Mouse (Mus musculus): ENCODE data around the gene Cdc14b. TPM values are rescaled to one million over a fixed set of nuclear protein-coding genes. Genes with fewer than 3 reads are reported as not detected.

Cdc14b gene
- polyA plus RNA-seq, 1 experiment, result 4.7 TPM

GRCm38 (mm10) chr13:64244685-64245261 lies 30.3 kb downstream of the Cdc14b start:
- H3K36me3 ChIP-seq (ENCODE audit: control insufficient read depth, insufficient read depth), result no peaks in the 10 kb centered on the region
- no peak overlapping the region for H3K4me3 ChIP-seq (ENCODE audit: insufficient read depth, poor library complexity, severe bottlenecking)
- H3K79me2 ChIP-seq (ENCODE audit: control insufficient read depth, insufficient read depth), result peaks cover 21% of the 10 kb centered on the region
- H3ac ChIP-seq (ENCODE audit: control insufficient read depth, insufficient read length, low read depth), result peak overlapping the region; percentile 28
- peaks cover 5% of the 10 kb centered on the region for H3K79me3 ChIP-seq (ENCODE audit: low read depth)
- no peak for TF ChIP-seq CTCF (IDR thresholded peaks at IDR 0.05; ENCODE audit: control insufficient read depth, insufficient read depth, insufficient read length)
- TF ChIP-seq FOSL1 (IDR thresholded peaks at IDR 0.05; ENCODE audit: insufficient read depth, low read length, poor library complexity, severe bottlenecking), result no peak
- no peak for TF ChIP-seq USF1 (IDR thresholded peaks at IDR 0.05; ENCODE audit: low read depth)
- no peak for TF ChIP-seq MYOG (IDR thresholded peaks at IDR 0.05; ENCODE audit: control insufficient read depth, extremely low read depth, insufficient read length)
- TF ChIP-seq CEBPB (IDR thresholded peaks at IDR 0.05; ENCODE audit: low read depth), result no peak
- no peak for TF ChIP-seq MYOD1 (IDR thresholded peaks at IDR 0.05; ENCODE audit: control insufficient read depth, insufficient read length, low read depth)
- TF ChIP-seq MAX (IDR thresholded peaks at IDR 0.05), result no peak
- no peaks in the 10 kb centered on the region for H3K27me3 ChIP-seq (ENCODE audit: control insufficient read depth, insufficient read depth, insufficient read length)

- no peaks in the 10 kb centered on the region for H3K79me3 ChIP-seq (ENCODE audit: low read depth)
- H3K36me3 ChIP-seq (ENCODE audit: control insufficient read depth, insufficient read depth), result no peaks in the 10 kb centered on the region
- no peak overlapping the region for H3ac ChIP-seq (ENCODE audit: control insufficient read depth, insufficient read length, low read depth)
- peaks cover 2% of the 10 kb centered on the region for H3K79me2 ChIP-seq (ENCODE audit: control insufficient read depth, insufficient read depth)
- TF ChIP-seq CTCF (IDR thresholded peaks at IDR 0.05; ENCODE audit: control insufficient read depth, insufficient read depth, insufficient read length) (no peak), MAX (IDR thresholded peaks at IDR 0.05) (no peak), MYOG (IDR thresholded peaks at IDR 0.05; ENCODE audit: control insufficient read depth, extremely low read depth, insufficient read length) (no peak), CEBPB (IDR thresholded peaks at IDR 0.05; ENCODE audit: low read depth) (no peak), MYOD1 (IDR thresholded peaks at IDR 0.05; ENCODE audit: control insufficient read depth, insufficient read length, low read depth) (no peak), USF1 (IDR thresholded peaks at IDR 0.05; ENCODE audit: low read depth) (no peak), FOSL1 (IDR thresholded peaks at IDR 0.05; ENCODE audit: insufficient read depth, low read length, poor library complexity, severe bottlenecking) (no peak)
- no peak overlapping the region for H3K4me3 ChIP-seq (ENCODE audit: insufficient read depth, poor library complexity, severe bottlenecking)
- H3K27me3 ChIP-seq (ENCODE audit: control insufficient read depth, insufficient read depth, insufficient read length), result no peaks in the 10 kb centered on the region
These were observed 32.4 kb downstream of the Cdc14b start for GRCm38 (mm10) chr13:64242721-64243120.

GRCm38 (mm10) chr13:64240626-64241025 lies 34.5 kb downstream of the Cdc14b start:
- no peak for TF ChIP-seq MAX (IDR thresholded peaks at IDR 0.05)
- no peak for TF ChIP-seq MYOD1 (IDR thresholded peaks at IDR 0.05; ENCODE audit: control insufficient read depth, insufficient read length, low read depth)
- TF ChIP-seq USF1 (IDR thresholded peaks at IDR 0.05; ENCODE audit: low read depth), result no peak
- no peak for TF ChIP-seq FOSL1 (IDR thresholded peaks at IDR 0.05; ENCODE audit: insufficient read depth, low read length, poor library complexity, severe bottlenecking)
- no peak for TF ChIP-seq CTCF (IDR thresholded peaks at IDR 0.05; ENCODE audit: control insufficient read depth, insufficient read depth, insufficient read length)
- TF ChIP-seq CEBPB (IDR thresholded peaks at IDR 0.05; ENCODE audit: low read depth), result no peak
- TF ChIP-seq MYOG (IDR thresholded peaks at IDR 0.05; ENCODE audit: control insufficient read depth, extremely low read depth, insufficient read length), result no peak
- H3K4me3 ChIP-seq (ENCODE audit: insufficient read depth, poor library complexity, severe bottlenecking), result no peak overlapping the region
- no peaks in the 10 kb centered on the region for H3K36me3 ChIP-seq (ENCODE audit: control insufficient read depth, insufficient read depth)
- H3K27me3 ChIP-seq (ENCODE audit: control insufficient read depth, insufficient read depth, insufficient read length), result no peaks in the 10 kb centered on the region
- no peaks in the 10 kb centered on the region for H3K79me3 ChIP-seq (ENCODE audit: low read depth)
- no peak overlapping the region for H3ac ChIP-seq (ENCODE audit: control insufficient read depth, insufficient read length, low read depth)
- no peaks in the 10 kb centered on the region for H3K79me2 ChIP-seq (ENCODE audit: control insufficient read depth, insufficient read depth)

GRCm38 (mm10) chr13:64237681-64238157 lies 37.4 kb downstream of the Cdc14b start:
- Histone ChIP-seq H3K27me3 (ENCODE audit: control insufficient read depth, insufficient read depth, insufficient read length) (no peaks in the 10 kb centered on the region), H3K36me3 (ENCODE audit: control insufficient read depth, insufficient read depth) (no peaks in the 10 kb centered on the region), H3K79me2 (ENCODE audit: control insufficient read depth, insufficient read depth) (no peaks in the 10 kb centered on the region), H3ac (ENCODE audit: control insufficient read depth, insufficient read length, low read depth) (no peak overlapping the region), H3K79me3 (ENCODE audit: low read depth) (no peaks in the 10 kb centered on the region), H3K4me3 (ENCODE audit: insufficient read depth, poor library complexity, severe bottlenecking) (no peak overlapping the region)
- TF ChIP-seq MAX (IDR thresholded peaks at IDR 0.05), result no peak
- no peak for TF ChIP-seq MYOG (IDR thresholded peaks at IDR 0.05; ENCODE audit: control insufficient read depth, extremely low read depth, insufficient read length)
- TF ChIP-seq CTCF (IDR thresholded peaks at IDR 0.05; ENCODE audit: control insufficient read depth, insufficient read depth, insufficient read length), result no peak
- TF ChIP-seq CEBPB (IDR thresholded peaks at IDR 0.05; ENCODE audit: low read depth), result no peak
- no peak for TF ChIP-seq FOSL1 (IDR thresholded peaks at IDR 0.05; ENCODE audit: insufficient read depth, low read length, poor library complexity, severe bottlenecking)
- no peak for TF ChIP-seq MYOD1 (IDR thresholded peaks at IDR 0.05; ENCODE audit: control insufficient read depth, insufficient read length, low read depth)
- TF ChIP-seq USF1 (IDR thresholded peaks at IDR 0.05; ENCODE audit: low read depth), result no peak

GRCm38 (mm10) chr13:64237000-64237680 lies 38.0 kb downstream of the Cdc14b start:
- Histone ChIP-seq H3K4me3 (ENCODE audit: insufficient read depth, poor library complexity, severe bottlenecking) (no peak overlapping the region), H3K79me2 (ENCODE audit: control insufficient read depth, insufficient read depth) (no peaks in the 10 kb centered on the region), H3K36me3 (ENCODE audit: control insufficient read depth, insufficient read depth) (no peaks in the 10 kb centered on the region), H3K79me3 (ENCODE audit: low read depth) (no peaks in the 10 kb centered on the region), H3K27me3 (ENCODE audit: control insufficient read depth, insufficient read depth, insufficient read length) (no peaks in the 10 kb centered on the region), H3ac (ENCODE audit: control insufficient read depth, insufficient read length, low read depth) (no peak overlapping the region)
- TF ChIP-seq FOSL1 (IDR thresholded peaks at IDR 0.05; ENCODE audit: insufficient read depth, low read length, poor library complexity, severe bottlenecking), result no peak
- TF ChIP-seq CEBPB (IDR thresholded peaks at IDR 0.05; ENCODE audit: low read depth), result no peak
- TF ChIP-seq MYOG (IDR thresholded peaks at IDR 0.05; ENCODE audit: control insufficient read depth, extremely low read depth, insufficient read length), result no peak
- no peak for TF ChIP-seq CTCF (IDR thresholded peaks at IDR 0.05; ENCODE audit: control insufficient read depth, insufficient read depth, insufficient read length)
- no peak for TF ChIP-seq MAX (IDR thresholded peaks at IDR 0.05)
- TF ChIP-seq USF1 (IDR thresholded peaks at IDR 0.05; ENCODE audit: low read depth), result no peak
- no peak for TF ChIP-seq MYOD1 (IDR thresholded peaks at IDR 0.05; ENCODE audit: control insufficient read depth, insufficient read length, low read depth)
